In the genomic region with DNA sequence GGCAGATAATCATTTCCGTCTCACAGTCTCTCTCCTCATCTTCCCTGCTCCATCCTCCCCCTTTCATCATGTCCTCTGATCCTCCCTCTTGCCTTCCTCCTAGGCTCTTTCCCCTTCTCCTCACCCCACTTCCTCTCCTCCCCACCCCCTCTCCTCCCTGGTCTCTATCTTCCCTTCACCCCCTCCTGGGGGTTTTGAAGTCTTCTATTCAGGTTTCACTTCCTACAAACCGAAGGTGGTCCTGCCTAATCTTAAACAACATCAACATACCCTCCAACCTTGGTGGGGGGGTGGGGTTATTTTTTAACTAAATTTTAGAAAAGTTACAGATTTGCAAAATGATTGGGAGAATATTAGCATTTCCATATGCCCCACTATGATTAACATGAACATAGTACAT, we compare ENCODE assay signal across 26 mouse cellular contexts.
"Had no signal": no experiment of that assay in that cellular context is flagged by ENCODE, and none has a peak within 500 bp of the region (broad histone marks: within the 10 kb centered on the region; RNA-seq: fewer than 3 reads in every experiment).

No protein-coding gene starts in this region.

- H3K4me2 ChIP-seq: embryonic facial prominence, embryonic 12.5 days; embryonic facial prominence, embryonic 13.5 days; embryonic facial prominence, embryonic 15.5 days; forebrain, embryonic 12.5 days; forebrain, embryonic 13.5 days; forebrain, embryonic 15.5 days had no signal

- DNase-seq: cerebellum, adult 9-11 months; cerebellum, postnatal 10 days; cerebellum, postnatal 14 days; cerebellum, postnatal 25 days; cerebellum, postnatal 36 days; embryo, embryonic 11 days; forebrain, postnatal 0 days; gastrocnemius, adult 2 months; gastrocnemius, postnatal 14 days; gastrocnemius, postnatal 25 days; gastrocnemius, postnatal 36 days; heart, adult 11 months; heart, adult 18-20 months; heart, adult 2 months had no signal

- H3K9me3 ChIP-seq: embryonic facial prominence, embryonic 12.5 days; embryonic facial prominence, embryonic 13.5 days; embryonic facial prominence, embryonic 15.5 days; forebrain, embryonic 12.5 days; forebrain, embryonic 15.5 days; heart, embryonic 10.5 days had no signal

- H3K9ac ChIP-seq: embryonic facial prominence, embryonic 12.5 days; embryonic facial prominence, embryonic 13.5 days; embryonic facial prominence, embryonic 15.5 days; forebrain, embryonic 12.5 days; forebrain, embryonic 13.5 days; forebrain, embryonic 15.5 days; forebrain, postnatal 0 days had no signal

- H3K27ac ChIP-seq: embryonic facial prominence, embryonic 10.5 days; embryonic facial prominence, embryonic 12.5 days; embryonic facial prominence, embryonic 13.5 days; embryonic facial prominence, embryonic 15.5 days; forebrain, embryonic 10.5 days; forebrain, embryonic 12.5 days; forebrain, embryonic 13.5 days; forebrain, embryonic 15.5 days; gastrocnemius, adult 2 months; heart, adult 2 months; heart, embryonic 10.5 days had no signal

- H3K4me1 ChIP-seq: embryonic facial prominence, embryonic 10.5 days; embryonic facial prominence, embryonic 12.5 days; embryonic facial prominence, embryonic 13.5 days; embryonic facial prominence, embryonic 15.5 days; forebrain, embryonic 10.5 days; forebrain, embryonic 15.5 days; heart, embryonic 10.5 days had no signal

- H3K27me3 ChIP-seq: embryonic facial prominence, embryonic 12.5 days; embryonic facial prominence, embryonic 13.5 days; embryonic facial prominence, embryonic 15.5 days; forebrain, embryonic 12.5 days; forebrain, embryonic 13.5 days; forebrain, embryonic 15.5 days had no signal

- ATAC-seq: forebrain, embryonic 13.5 days; forebrain, embryonic 14.5 days; forebrain, embryonic 15.5 days; forebrain, embryonic 16.5 days; forebrain, postnatal 0 days had no signal

- H3K4me3 ChIP-seq: embryonic facial prominence, embryonic 10.5 days; embryonic facial prominence, embryonic 12.5 days; embryonic facial prominence, embryonic 13.5 days; embryonic facial prominence, embryonic 15.5 days; erythroblast, embryonic 14.5 days; forebrain, embryonic 10.5 days; forebrain, embryonic 12.5 days; forebrain, embryonic 13.5 days; forebrain, embryonic 15.5 days; gastrocnemius, adult 2 months; heart, adult 2 months; heart, embryonic 10.5 days had no signal
